Mouse (Mus musculus): ENCODE data around the gene Snapc4. TPM values are rescaled to one million over a fixed set of nuclear protein-coding genes. Genes with fewer than 3 reads are reported as not detected.

Gene Snapc4
- total RNA-seq (2022): 10 to 100 TPM; 72.9 to 86.2 (median 82.1) TPM

DNA sequence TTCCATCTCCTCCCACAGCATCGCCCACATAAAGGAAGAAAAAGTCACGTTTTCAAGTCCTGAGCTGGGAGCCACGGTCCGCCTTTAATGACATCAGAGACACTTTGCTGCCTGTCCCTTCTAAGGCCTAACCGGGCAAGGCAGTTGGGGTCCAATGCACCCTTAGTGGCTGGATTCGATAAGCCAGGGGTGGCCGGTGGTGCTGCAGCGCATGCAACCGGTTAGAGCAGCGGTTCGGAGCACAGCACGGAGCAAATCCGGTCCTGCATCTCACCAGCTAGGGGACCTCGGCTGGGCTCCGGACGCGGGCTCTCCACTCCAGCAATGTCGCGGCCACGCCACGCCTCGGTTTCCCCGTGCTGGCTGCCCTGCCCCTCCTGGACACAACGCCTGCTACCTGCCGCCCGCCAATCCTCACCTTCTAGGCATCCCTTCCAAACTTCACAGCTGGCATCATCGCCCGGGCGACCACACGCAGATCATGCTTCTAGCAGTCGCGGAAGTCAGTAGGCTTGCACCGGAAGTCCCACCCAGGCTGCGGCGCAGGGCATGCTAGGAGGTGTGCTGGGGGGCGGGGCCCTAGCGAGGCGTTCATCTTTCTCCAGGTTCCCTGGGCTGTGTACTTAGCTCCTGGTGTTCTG, at the start of gene Snapc4:
Snapc4 (minus strand) TSS at position 523 of the 641 bp plus-strand sequence.
- peak; percentile 73 to 77 for DNase-seq (ENCODE audit: low spot score in 2 of 2)

DNA sequence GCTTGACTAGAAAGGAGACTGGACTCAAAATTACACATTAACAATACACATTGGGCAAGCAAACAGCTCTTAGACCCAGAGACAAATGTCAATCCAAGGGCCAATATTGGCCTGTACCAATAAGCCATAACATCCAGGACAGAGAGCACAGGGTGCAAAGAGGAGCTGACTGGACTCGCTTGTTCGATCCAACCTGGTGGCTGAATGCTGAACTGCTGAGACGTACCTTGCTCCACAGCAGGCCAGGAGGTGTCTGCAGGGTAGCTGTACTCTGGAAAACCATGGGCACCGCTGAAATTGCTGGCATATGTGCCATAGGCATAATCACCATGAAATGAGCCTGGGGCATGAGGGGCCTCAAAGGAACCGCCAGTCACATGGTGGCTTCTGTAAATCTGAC, 49.4 kb upstream of the Snapc4 start:
- DNase-seq (ENCODE audit: low spot score in 2 of 2): no peak

DNA sequence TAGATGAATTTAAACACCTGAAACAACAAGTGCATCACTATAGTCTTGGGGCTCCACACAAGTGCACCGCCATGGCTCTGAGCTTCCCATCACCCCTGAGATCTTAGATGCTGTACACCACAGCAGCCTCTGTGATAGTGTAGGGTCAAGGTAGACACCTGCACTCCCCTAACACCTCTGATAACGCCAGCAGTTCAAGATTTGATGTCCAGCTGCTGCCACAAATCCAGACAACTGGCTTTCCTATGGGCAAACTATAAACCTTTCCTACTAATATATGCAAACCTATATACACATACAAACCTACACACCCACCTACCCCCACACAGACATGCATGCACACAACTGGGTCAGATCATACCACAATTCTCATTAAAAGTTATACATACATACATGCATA, 44.1 kb upstream of the Snapc4 start:
- DNase-seq (ENCODE audit: low spot score in 2 of 2): no peak

- no peak for DNase-seq (ENCODE audit: low spot score in 2 of 2)
Measured at GRCm38 (mm10) chr2:26423086-26423485, 42.6 kb upstream of the Snapc4 start.

DNA sequence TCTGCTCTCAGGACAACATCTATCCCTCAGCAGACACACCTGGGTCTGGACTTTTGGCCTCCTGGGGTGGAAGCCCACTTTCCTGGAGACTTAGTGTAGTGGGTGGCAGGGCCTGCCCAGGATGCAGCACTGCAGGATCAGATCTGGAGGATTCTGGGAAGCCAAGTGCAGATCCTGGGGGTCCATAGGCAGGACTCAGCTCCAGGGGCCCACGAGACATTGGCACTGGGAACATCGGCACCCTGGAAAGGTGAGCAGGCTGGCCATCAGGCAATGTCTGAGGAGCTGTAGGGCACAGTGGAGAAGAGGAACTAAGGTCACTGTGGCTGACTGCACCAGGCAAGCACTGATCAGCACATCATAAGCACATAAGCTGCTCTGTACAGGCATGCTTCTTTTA, 41.5 kb upstream of the Snapc4 start:
- DNase-seq (ENCODE audit: low spot score in 2 of 2): no peak

DNA sequence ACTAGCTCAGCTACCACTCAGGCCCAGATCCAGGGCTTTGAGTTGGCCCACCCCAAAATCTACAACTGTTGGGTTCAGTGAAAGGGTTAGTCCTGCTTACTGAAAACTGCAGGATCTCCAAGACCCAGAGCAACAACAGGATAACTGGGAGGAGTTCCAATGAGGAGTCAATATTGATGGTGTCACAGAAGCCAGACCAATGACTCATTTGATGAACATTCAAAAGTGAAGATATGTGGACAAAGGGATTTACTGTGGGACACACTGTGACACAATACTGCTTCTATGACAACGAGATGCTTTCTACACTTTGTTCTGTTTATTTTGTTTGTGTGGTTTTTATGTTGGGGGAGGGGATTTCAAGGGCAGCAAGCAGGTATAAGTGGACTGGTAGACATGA, 37.7 kb upstream of the Snapc4 start:
- DNase-seq (ENCODE audit: low spot score in 2 of 2): no peak

- DNase-seq (ENCODE audit: low spot score in 2 of 2): no peak
Measured at GRCm38 (mm10) chr2:26417066-26417465, 36.6 kb upstream of the Snapc4 start.

DNA sequence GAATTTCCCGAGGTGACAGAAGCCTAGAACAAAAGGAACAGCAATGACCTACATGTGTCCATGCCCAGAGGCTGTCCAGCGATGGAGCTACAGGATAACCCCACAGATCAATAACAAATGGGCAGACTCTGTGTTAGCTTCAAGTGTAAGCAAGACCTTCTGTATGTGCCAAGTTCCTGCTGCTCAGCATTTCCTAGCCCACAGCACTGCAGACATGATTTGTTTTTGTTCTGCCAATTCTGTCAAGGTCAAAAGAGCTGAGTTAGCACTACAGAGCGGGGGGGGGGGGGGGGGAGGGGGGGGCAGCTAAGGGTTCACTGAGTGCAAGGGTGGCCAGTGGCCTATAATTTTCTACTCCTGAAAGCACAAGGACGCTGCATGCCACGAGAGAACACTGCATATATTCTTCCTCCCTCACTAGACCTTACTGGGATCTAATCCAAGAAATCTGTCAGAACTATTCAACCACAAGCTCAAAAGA, 30.5 kb upstream of the Snapc4 start:
- DNase-seq (ENCODE audit: low spot score in 2 of 2): no peak

DNA sequence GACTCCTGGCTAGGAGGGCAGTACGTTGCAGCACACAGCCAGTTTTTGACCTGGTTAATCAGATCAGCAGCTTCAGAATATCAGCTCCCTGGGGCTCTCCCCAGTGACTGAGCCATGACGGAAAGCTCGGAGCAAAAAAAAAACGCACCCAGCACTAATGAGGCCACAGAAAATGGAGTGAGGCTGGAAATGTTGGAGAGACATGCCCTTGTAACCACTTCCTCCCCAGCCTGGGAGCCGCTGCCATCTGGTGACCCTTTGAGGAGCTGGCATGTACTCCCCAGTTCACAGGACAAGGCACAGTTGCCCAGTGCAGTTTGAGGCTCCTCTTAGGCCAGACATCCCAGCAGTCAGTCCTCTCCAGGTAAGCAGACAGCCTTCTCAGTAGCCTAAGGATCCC, 29.6 kb upstream of the Snapc4 start:
- DNase-seq (ENCODE audit: low spot score in 2 of 2): no peak

DNA sequence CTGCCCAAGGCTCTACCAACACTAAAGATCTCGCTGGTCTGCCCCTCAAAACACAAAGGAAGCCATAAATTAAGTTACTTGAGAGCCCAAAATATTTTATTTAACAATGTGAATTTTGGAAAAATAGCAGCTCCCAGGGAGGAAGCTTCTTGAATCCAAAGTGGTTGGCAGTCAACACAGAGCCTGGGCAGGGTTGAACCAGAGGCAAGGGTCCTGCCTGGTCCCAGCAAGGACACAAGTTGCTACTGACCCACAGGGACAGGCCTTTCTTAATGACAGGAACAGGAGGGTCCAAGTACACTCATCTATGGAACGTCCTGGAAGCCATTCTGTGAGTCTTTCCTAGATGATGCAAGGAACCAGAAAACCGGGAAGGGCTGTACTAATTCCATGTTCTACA, 28.9 kb upstream of the Snapc4 start:
- no peak for DNase-seq (ENCODE audit: low spot score in 2 of 2)

DNA sequence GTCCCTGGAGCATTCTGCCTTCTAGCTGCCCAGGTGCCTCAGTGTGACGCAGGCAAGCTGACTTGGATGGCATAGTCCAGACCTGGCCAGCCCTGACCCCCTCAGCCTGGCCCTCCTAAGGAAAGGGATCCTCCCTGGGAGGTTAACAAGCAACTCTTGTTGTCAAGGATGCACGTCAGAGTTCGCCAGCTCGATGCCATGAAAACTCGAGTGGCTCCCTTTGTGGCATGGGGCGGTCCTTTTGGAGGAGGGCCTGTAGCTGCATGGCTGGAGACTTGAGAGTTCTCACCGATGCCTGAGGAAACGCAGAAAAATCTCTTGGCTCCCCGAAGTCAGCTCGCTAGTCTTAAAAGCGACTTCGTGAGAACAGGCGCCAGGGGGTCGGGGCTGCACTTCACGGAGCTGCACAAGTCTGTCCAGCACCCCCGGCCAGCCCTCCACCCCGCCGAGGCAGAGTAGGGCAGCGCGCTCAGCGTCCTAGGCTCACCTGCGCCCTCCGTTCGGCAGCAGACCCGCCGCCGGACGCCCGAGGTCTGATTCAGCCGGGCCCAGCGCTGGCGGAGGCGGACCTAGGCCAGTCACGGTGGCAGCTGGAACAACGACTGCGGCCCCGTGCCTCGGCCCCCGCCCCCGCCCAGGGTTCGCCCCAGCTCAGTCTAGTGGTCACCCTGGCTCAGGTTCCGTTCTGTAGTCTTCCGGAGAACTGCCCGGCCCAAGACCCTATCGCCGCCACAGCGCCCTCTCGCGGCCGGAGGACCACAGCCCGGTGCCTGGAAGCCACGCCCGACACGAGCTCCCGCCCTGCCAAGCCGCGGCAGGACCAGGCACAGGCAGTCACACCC, 28.3 kb upstream of the Snapc4 start, which contains the start of gene Inpp5e:
Inpp5e (minus strand) TSS at position 689 of the 842 bp plus-strand sequence.
- DNase-seq (ENCODE audit: low spot score in 2 of 2): peak; percentile 89 to 97

DNA sequence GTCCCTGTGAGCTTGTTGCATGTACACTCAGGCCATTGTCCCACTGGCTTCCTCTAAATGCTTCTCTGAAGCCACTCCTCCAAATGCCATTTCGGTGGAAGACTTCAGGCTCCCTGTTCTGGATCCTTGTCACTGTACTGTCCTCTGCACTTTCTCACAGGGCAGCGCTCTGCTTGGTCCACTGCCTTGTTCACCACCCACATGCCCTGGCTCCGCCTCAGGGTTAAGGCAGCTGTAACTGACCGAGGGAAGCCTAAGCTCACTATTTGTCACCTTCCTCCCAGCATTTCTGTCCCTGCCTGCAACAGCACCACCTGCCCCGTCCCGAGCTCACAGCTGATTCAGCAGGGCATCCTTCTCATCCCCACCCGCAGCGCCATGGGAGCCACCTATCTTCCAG, 22.9 kb upstream of the Snapc4 start:
- no peak for DNase-seq (ENCODE audit: low spot score in 2 of 2)

DNA sequence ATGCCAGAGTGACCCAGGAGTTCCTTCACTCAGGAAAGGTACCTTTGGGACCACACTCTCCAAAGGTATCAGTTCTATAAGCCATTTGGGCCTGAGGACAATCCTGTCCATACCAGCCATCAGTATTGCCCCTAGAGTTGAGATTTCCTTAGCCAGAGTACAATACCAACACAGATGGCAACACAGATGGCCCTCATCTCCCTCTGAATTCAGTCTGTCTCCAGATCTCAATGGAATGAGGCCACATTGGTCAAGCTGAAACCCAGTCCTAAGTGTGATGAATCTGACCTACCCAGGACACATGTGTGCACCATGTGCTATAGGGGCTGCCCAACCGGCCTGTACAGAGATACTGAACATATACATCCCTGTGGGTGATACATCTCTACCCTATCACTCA, 21.8 kb upstream of the Snapc4 start:
- no peak for DNase-seq (ENCODE audit: low spot score in 2 of 2)

DNA sequence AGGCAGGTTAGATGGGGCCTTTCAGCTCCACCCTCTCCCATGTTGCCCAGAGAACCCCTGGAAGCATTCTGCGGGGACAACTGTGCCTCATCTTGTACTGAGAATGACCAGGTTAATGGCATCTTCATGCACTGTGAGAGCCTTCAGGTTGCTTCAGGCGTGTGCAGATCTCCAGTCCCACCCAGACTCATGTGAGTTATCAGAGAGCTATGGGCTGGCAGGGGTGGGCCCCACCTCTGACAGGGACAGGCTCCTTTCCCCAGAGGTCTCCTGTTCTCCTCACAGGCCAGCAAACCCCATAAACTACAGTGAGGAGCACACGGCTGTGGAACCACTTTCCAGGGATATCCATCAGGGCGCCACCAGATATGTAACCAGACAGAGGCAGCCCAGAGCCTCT, 20.6 kb upstream of the Snapc4 start:
- DNase-seq (ENCODE audit: low spot score in 2 of 2): no peak

GRCm38 (mm10) chr2:26400296-26400695, 19.8 kb upstream of the Snapc4 start:
- no peak for DNase-seq (ENCODE audit: low spot score in 2 of 2)

GRCm38 (mm10) chr2:26399647-26400046, 19.2 kb upstream of the Snapc4 start:
- no peak for DNase-seq (ENCODE audit: low spot score in 2 of 2)

DNA sequence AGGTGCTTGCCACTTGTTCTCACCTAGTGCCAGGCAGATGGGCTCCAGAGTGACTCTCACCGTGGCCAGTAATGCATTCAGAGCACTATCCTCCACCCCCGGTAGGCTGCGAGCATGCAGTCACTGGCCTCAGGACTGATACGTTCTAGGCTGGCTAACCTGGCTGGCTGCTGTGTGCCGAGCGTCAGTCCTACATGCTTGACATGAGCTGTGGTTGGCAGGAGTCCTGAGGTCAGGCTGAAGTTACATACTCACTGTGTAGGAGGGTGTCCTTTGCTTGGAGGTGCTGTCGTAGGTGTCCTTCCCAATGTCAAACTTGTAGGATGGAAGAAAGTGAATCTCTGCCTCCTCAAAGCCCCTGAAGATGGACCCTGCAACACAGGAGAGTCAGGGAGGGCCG, 18.5 kb upstream of the Snapc4 start:
- no peak for DNase-seq (ENCODE audit: low spot score in 2 of 2)

- DNase-seq (ENCODE audit: low spot score in 2 of 2): no peak
Measured at GRCm38 (mm10) chr2:26391617-26392016, 11.2 kb upstream of the Snapc4 start.

DNA sequence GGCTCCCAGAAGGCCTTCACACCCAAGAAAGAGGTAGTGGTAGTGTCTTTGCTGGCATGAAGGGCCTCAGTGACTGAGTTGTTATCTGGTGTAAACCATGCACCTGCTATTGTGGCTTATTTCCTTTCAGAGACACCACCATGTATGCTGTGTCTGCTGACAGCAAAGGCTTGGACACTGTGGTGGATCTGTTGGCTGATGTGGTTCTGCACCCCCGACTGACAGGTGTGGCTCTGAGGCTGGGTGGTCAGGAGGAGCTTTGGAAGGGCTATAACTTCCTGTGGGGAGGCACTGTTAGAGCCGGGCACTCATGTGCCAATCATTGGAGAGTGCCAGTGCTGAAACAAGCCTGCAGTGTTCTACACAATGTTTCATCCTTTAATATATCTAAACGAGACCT, 10.5 kb upstream of the Snapc4 start:
- no peak for DNase-seq (ENCODE audit: low spot score in 2 of 2)

GRCm38 (mm10) chr2:26389154-26389690, 8.8 kb upstream of the Snapc4 start, which contains the start of the genes Entr1 and Pmpca:
Gene Entr1, minus strand, starts transcription at chr2:26389316.
Gene Pmpca, plus strand, starts transcription at chr2:26389339.
- DNase-seq (ENCODE audit: low spot score in 2 of 2): peak in 1 of 2 experiments; percentile 77

DNA sequence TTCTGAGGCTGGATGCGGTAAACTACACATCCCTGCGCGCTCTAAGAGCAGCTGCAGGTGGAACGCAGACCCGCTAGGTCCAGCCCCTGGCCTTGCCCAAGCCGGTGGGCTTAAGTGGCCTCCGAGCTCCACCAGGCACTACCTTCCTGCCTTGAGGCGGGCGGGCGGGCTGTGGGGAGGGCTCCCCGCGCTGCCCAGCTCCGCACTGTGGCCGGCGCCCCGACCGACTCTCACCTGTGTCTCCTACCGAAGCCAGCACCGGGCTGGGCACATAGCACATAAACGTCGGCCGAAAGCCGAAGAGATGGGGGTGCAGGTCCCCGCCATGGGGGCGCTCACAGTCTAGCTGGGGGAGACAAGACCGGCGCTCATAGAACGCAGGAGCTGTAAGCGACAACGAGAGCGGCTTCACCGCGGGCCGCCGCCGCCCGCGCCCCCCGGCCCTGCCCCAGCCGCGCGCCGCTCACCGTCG, 8.3 kb upstream of the Snapc4 start:
- no peak for DNase-seq (ENCODE audit: low spot score in 2 of 2)

DNA sequence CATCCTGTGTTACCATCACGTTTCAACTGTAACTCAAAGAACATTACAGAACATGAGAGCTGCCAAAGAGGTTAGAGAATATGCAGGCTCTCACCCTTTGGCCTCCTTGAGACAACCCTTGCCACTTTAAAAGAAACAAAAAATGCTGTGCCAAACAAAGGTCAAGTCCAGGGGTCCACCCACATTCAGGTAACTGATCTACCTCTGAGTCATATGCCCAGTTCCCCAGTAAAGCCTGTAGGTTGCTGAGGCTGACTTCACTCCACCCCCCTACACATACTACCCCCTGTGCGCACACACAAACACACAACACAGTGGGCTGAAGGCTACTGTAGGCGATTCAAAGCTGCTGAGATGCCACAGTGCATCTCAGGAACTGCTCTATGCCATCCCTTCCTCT, 7.3 kb upstream of the Snapc4 start:
- no peak for DNase-seq (ENCODE audit: low spot score in 2 of 2)
